Mouse (Mus musculus): ENCODE results near the gene Gsk3b.

DNA sequence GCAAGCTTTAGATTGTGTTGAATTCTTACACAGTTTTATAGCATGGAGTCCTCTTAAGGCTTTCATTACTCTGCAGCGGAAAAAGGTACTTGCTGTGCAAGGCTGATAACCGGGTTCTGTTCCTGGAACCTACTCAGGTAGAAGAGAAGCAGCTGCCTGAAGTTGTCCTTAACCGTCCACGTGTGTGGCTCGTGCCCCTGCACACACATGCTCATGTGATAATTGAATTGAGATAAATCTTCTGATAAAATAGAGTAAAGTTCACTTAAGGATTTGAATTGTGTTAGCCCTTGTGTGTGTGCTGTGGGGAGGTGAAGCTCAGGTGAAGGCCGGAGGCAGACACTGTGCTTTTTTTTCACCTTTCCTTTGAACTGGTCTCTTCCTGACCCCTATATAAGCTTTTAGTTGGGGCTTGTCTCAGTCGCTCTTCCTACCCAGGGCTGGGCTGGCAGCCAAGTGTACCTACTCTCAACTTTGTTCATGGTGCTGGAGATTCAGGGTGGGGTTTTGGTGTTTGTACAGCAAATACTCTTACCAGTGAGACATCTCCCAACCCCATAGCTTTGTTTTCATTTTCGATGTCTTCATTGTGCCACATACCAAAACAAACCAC lies 96.0 kb downstream of the Gsk3b start:
- no peak for TF ChIP-seq CTCF (IDR thresholded peaks at IDR 0.05; ENCODE audit: low read depth)
- TF ChIP-seq EP300 (IDR thresholded peaks at IDR 0.05; ENCODE audit: low read depth): no peak

Data from heart, postnatal 0 days (tissue).